Mouse (Mus musculus): ENCODE results near the gene Rab37. TPM values are rescaled to one million over a fixed set of nuclear protein-coding genes. Genes with fewer than 3 reads are reported as not detected.
A peak's percentile ranks its signal among the peaks of the same experiment; 100 is the strongest.

Rab37 gene
- polyA plus RNA-seq, 1 experiment from 2014 or later: 0.49 TPM

GRCm38 (mm10) chr11:115110271-115110670, 19.0 kb downstream of the Rab37 start:
- no peak overlapping the region for H3K27ac ChIP-seq (replicated peaks)
- no peak for DNase-seq (ENCODE audit: low spot score)
- H3K4me1 ChIP-seq: no peaks in the 10 kb centered on the region
- H3K27me3 ChIP-seq (ENCODE audit: low read depth, poor library complexity, severe bottlenecking): no peaks in the 10 kb centered on the region
- H3K9me3 ChIP-seq (replicated peaks): no peaks in the 10 kb centered on the region
- 78% methylated on average over 5 of the region's 5 CpGs for WGBS
- H3K4me3 ChIP-seq: no peak overlapping the region
- no peaks in the 10 kb centered on the region for H3K36me3 ChIP-seq

DNA sequence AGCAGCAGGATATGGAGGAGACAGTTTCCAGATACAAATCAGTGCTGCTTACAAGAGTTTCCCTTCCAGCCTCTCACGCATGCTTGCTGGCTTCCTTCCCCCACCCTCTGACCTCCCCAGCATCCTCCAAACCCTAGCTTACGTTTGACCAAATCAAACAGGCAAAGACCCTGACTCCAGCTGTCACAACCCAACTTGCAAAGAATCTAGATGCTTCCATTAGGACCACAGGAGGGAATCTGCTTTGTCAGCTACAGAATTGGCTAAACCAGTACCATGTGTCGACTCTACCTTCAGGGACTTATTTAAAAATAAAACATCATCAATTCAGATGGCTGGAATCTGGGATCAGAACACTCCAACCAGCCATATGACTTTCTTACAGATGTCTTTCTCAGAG, 21.0 kb downstream of the Rab37 start:
- Histone ChIP-seq H3K27ac (replicated peaks) (no peak overlapping the region), H3K4me1 (no peaks in the 10 kb centered on the region), H3K4me3 (no peak overlapping the region), H3K27me3 (ENCODE audit: low read depth, poor library complexity, severe bottlenecking) (no peaks in the 10 kb centered on the region), H3K9me3 (replicated peaks) (no peaks in the 10 kb centered on the region), H3K36me3 (no peaks in the 10 kb centered on the region)
- DNase-seq (ENCODE audit: low spot score): no peak
- 61% methylated on average over 3 of the region's 3 CpGs for WGBS

GRCm38 (mm10) chr11:115119409-115119808, 28.2 kb downstream of the Rab37 start:
- H3K4me3 ChIP-seq: no peak overlapping the region
- H3K27me3 ChIP-seq (ENCODE audit: low read depth, poor library complexity, severe bottlenecking): no peaks in the 10 kb centered on the region
- H3K4me1 ChIP-seq: no peaks in the 10 kb centered on the region
- H3K36me3 ChIP-seq: no peaks in the 10 kb centered on the region
- no peaks in the 10 kb centered on the region for H3K9me3 ChIP-seq (replicated peaks)
- no peak overlapping the region for H3K27ac ChIP-seq (replicated peaks)
- no peak for DNase-seq (ENCODE audit: low spot score)
- WGBS: 79% methylated on average over 9 of the region's 9 CpGs

- H3K4me1 ChIP-seq: no peaks in the 10 kb centered on the region
- 86% methylated on average over 4 of the region's 4 CpGs for WGBS
- no peaks in the 10 kb centered on the region for H3K27me3 ChIP-seq (ENCODE audit: low read depth, poor library complexity, severe bottlenecking)
- H3K9me3 ChIP-seq (replicated peaks): no peaks in the 10 kb centered on the region
- no peak overlapping the region for H3K27ac ChIP-seq (replicated peaks)
- no peak for DNase-seq (ENCODE audit: low spot score)
- H3K36me3 ChIP-seq: no peaks in the 10 kb centered on the region
- no peak overlapping the region for H3K4me3 ChIP-seq
These were observed 37.3 kb downstream of the Rab37 start for GRCm38 (mm10) chr11:115128483-115128882.

DNA sequence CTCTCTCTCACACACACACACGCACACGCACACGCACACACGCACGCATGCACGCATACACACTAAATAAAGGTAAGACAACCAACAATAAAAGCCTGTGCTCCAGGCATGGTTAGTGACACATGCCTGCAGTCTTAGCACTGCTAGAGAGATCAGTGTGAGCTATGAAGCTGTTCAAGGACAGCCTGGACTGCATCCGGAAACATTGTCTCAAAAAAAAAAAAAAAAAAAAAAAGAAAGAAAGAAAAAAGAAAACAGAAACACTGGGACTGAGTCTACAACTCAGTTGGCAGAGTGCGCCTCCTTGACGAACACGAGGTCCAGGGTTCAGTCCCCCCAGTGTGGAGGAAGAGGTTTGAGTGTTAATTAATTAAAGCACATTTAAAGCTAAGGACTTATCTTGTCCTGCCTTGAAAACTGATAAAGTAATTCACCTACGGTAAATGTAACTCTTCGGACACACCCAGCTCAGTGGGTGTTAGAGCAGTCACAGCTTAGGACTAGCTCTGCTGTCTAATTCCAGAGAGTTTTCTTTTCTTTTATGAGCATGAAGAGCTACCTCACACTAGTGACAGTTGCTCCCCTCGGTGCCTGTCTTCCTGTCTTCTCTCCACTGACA, 38.4 kb downstream of the Rab37 start:
- Histone ChIP-seq H3K27ac (replicated peaks) (no peak overlapping the region), H3K9me3 (replicated peaks) (no peaks in the 10 kb centered on the region), H3K27me3 (ENCODE audit: low read depth, poor library complexity, severe bottlenecking) (no peaks in the 10 kb centered on the region), H3K4me1 (no peaks in the 10 kb centered on the region), H3K36me3 (no peaks in the 10 kb centered on the region), H3K4me3 (no peak overlapping the region)
- DNase-seq (ENCODE audit: low spot score): no peak
- 91% methylated on average over 13 of the region's 13 CpGs for WGBS

DNA sequence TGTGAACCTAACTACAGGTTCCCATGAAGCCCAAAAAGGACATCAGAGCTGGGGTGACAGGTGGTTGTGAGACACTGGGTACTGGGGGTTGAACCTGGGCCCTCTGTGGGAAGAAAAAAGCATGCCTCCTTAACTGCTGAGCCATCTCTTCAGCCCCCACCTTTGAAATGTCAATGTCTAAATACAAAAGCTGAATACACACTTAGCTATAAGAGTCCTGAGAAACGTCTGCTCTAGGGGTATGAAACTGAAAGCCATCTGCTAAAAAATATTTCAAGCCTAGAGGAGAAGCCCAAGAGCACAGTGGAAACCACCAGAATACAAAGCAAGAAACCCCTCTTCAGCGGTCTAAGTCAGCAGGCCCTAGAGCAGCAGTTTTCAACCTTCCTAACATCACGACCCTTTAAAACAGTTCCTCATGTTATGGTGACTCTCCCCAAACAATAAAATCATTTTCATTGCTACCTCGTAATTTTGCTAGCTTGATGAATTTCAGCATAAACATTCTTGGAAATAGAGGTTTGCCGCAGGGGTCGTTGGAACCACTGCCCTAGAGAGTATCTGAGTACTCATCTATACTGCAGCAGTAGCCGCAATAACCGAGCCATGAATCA, 40.6 kb downstream of the Rab37 start:
- H3K9me3 ChIP-seq (replicated peaks): no peaks in the 10 kb centered on the region
- no peaks in the 10 kb centered on the region for H3K4me1 ChIP-seq
- WGBS: 90% methylated on average over 8 of the region's 8 CpGs
- no peak overlapping the region for H3K4me3 ChIP-seq
- no peak for DNase-seq (ENCODE audit: low spot score)
- no peaks in the 10 kb centered on the region for H3K27me3 ChIP-seq (ENCODE audit: low read depth, poor library complexity, severe bottlenecking)
- no peak overlapping the region for H3K27ac ChIP-seq (replicated peaks)
- H3K36me3 ChIP-seq: no peaks in the 10 kb centered on the region

DNA sequence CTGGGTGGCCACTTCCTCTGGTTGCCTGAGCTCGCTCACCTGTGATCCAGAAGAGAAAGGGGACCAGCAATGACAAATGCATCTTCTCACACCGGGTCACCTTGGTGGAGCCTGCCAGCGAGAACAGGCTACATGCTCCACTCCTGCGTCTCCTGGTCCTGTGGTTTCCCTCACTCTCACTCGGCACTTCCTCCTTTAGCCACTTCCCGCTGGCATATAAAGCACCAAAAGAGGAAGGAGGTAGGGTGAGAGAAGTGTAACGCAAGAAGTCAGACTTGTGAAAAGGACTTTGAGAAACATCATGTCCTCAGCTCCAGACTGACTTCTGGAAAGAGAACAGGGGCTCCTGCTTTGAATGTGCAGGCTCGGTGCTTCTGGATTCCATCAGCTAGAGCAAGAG, 42.6 kb downstream of the Rab37 start, which contains the start of gene Cd300lf:
Gene Cd300lf, minus strand, starts transcription at position 193 of the 400 bp plus-strand sequence.
- 84% methylated on average over 8 of the region's 8 CpGs for WGBS

DNA sequence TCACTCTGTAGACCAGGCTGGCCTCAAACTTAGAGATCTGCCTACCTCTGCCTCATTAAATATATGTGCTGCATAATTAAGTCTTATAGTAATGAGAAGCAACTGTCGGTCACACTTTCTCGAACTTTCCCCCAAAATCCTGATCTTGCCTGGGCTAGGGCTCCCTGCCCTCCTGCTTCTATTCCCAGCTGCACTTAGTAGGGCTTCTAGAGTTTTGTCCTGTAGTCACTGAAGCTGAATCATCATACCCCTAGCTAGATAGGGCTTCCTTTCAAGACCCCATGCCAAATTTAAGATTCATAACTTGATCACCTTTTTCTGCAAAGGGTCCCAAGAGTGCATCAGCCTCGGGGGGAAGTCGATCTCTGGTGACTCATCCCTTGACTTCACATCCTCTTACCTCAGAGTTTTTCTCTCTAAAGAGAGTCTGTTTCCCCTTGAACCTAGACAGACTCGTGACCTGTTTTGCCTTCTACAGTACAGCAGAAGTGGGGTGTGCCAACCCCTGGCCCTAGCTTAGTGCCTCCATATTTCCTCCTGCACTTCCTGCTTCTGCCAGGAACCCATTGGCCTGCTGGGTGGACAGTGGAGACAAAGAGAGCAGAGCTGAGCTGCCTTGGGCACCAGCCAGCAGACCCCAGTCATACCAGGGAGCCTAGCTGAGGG, 47.5 kb downstream of the Rab37 start:
- H3K4me1 ChIP-seq: no peaks in the 10 kb centered on the region
- H3K9me3 ChIP-seq (replicated peaks): no peaks in the 10 kb centered on the region
- no peaks in the 10 kb centered on the region for H3K27me3 ChIP-seq (ENCODE audit: low read depth, poor library complexity, severe bottlenecking)
- H3K4me3 ChIP-seq: no peak overlapping the region
- H3K27ac ChIP-seq (replicated peaks): no peak overlapping the region
- 85% methylated on average over 5 of the region's 5 CpGs for WGBS
- no peak for DNase-seq (ENCODE audit: low spot score)
- no peaks in the 10 kb centered on the region for H3K36me3 ChIP-seq

More for the DNA sequence above, 42.6 kb downstream of the Rab37 start, which contains the start of gene Cd300lf:
- H3K4me1 ChIP-seq: no peaks in the 10 kb centered on the region
- H3K4me3 ChIP-seq: no peak within 1 kb of the TSS
- no peaks in the 10 kb centered on the region for H3K9me3 ChIP-seq (replicated peaks)
- H3K36me3 ChIP-seq: no peaks in the 10 kb centered on the region
- H3K27ac ChIP-seq (replicated peaks): no peak within 1 kb of the TSS
- no peaks in the 10 kb centered on the region for H3K27me3 ChIP-seq (ENCODE audit: low read depth, poor library complexity, severe bottlenecking)
- DNase-seq (ENCODE audit: low spot score): no peak

GRCm38 (mm10) chr11:115141970-115142369, 50.7 kb downstream of the Rab37 start:
- 0 out of 2 replicates have a peak, but pooled peaks cover 4% of the 10 kb centered on the region for H3K4me1 ChIP-seq
- 94% methylated on average over 2 of the region's 2 CpGs for WGBS
- no peaks in the 10 kb centered on the region for H3K9me3 ChIP-seq (replicated peaks)
- no peak for DNase-seq (ENCODE audit: low spot score)
- H3K36me3 ChIP-seq: no peaks in the 10 kb centered on the region
- H3K27me3 ChIP-seq (ENCODE audit: low read depth, poor library complexity, severe bottlenecking): no peaks in the 10 kb centered on the region
- H3K27ac ChIP-seq (replicated peaks): no peak overlapping the region
- H3K4me3 ChIP-seq: no peak overlapping the region

DNA sequence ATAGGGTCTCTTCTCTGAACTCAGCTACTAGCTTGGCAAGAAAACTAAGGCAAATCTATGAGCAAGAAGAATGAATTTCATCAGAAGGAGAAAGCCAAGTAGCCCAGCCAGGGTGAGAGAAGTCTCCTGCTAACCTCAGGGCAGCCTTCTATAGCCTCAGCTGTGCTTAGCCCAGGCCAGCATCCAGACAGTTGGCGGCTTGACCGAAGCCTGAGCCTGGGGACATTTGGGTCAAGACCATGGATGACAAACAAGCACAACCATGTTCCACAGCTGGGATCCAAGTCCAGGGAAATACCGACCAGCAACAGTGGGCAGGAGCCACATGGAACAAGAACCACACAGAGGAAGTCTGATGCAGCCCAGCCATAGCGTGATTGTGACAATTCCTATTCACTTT, 56.6 kb downstream of the Rab37 start:
- Histone ChIP-seq H3K27me3 (ENCODE audit: low read depth, poor library complexity, severe bottlenecking) (peaks cover 16% of the 10 kb centered on the region), H3K36me3 (no peaks in the 10 kb centered on the region), H3K4me3 (no peak overlapping the region), H3K9me3 (replicated peaks) (0 out of 2 replicates have a peak, but pooled peaks cover 3% of the 10 kb centered on the region), H3K4me1 (peaks cover 21% of the 10 kb centered on the region), H3K27ac (replicated peaks) (no peak overlapping the region)
- no peak for DNase-seq (ENCODE audit: low spot score)
- WGBS: 91% methylated on average over 4 of the region's 4 CpGs

DNA sequence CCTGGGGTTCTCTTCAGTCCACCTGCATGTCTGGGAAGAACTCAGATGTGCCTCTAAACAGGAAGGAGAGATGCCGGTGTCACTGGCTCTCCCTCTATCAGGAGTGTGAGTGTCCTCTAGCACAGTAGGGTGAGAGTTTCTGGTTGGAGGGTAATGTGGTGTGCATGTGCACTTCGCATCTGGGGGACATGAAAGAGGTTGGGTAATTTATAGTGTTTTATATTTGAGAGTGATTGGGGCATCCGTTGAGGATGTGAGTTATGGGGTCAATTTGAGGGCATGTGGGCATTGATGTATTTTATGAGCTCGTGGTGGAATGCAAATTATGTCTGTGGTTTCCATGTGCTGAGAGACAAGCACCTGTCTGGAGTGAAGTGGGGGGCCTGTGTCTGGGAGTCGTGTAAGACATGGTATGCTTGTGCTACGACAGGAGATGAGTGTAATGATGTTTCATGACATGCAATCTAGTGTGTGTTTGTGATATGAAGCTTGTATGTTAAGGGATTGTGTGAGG, 59.6 kb downstream of the Rab37 start:
- no peak for DNase-seq (ENCODE audit: low spot score)
- WGBS: 86% methylated on average over 6 of the region's 6 CpGs
- no peaks in the 10 kb centered on the region for H3K36me3 ChIP-seq
- H3K27me3 ChIP-seq (ENCODE audit: low read depth, poor library complexity, severe bottlenecking): peaks cover 46% of the 10 kb centered on the region
- no peak overlapping the region for H3K27ac ChIP-seq (replicated peaks)
- no peak overlapping the region for H3K4me3 ChIP-seq
- H3K9me3 ChIP-seq (replicated peaks): 0 out of 2 replicates have a peak, but pooled peaks cover 3% of the 10 kb centered on the region
- H3K4me1 ChIP-seq: peaks cover 40% of the 10 kb centered on the region

DNA sequence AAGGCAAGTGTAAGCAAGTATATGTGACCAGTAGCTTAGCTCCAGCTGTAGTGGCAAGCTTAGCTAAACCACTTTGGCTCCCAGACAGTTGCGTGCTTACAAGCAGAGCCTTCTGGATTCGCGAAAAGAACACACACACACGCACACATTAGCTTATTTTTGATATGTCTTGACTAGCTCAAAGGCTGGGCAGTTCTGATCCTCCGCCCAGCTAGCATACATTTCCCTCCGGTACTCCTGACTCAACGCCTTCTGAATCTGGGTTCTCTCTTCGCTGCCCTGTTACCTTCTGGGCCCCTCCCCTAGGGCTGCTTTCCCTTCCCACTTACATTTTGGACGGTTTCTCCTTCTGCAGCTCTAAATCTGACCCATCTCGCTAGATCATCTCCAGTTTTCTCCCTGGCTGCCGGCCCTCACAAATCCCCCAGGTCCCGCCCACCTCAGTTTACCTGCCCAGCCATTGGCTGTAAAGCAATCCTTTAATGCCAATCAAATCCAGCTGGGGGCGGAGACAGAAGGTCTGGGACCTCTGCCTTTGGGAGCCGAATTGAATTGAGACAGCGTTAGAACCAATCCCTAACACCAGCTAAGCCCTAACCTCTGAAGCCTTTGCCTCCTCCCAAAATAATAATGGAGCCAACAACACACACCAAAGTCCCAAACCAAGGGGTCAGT, 60.7 kb downstream of the Rab37 start:
- H3K27me3 ChIP-seq (ENCODE audit: low read depth, poor library complexity, severe bottlenecking): peaks cover 57% of the 10 kb centered on the region
- peak; percentile 90 for DNase-seq (ENCODE audit: low spot score)
- peak overlapping the region; percentile 77 for H3K27ac ChIP-seq (replicated peaks)
- WGBS: 8% methylated on average over 15 of the region's 15 CpGs
- H3K9me3 ChIP-seq (replicated peaks): 0 out of 2 replicates have a peak, but pooled peaks cover 3% of the 10 kb centered on the region
- H3K4me1 ChIP-seq: peaks cover 40% of the 10 kb centered on the region
- no peaks in the 10 kb centered on the region for H3K36me3 ChIP-seq
- peak overlapping the region; percentile 53 for H3K4me3 ChIP-seq
